8 mouse cellular contexts compared by ENCODE assay signal in the genomic region with DNA sequence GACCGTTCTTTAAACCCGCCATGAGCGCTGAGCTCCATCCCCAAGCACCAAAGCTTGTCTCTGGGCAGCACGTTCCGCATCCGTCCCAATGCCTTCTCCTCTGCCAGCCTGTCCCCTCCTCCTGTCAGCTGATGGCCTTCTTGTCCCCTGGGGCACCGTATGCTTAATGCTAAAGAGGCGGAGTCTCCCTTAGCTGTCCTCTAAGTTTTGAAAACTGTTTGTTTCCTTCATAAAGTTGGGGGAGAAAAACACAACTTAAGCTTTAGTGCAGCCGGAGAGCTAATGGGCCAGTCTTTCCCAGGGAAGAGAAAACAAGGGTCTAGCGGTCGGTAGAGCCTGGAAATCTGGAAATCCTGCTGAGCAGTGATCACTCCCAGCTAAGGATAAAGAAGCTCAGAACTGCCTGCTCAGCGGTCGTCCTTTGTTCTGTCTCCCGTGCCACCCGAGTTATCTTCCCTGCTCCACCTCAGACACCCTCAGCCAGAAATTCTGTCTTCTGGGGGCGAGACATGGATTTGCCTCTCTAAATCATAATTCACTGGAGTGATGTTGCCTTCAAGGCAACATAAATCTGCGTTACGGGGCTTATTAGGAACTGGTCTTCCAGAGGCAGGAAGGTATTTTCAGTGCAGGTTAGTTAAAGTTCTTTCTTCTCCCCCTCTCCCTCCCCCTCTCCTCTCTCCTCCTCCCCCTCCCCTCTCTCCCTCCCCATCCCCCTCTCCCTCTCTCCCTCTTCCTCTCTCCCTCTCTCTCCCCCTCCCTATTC.
DNase-seq lines count a peak whose midpoint lies in the region; ATAC-seq lines count a peak whose summit lies in the region.

No protein-coding gene starts in this region.

- no peaks in the 10 kb centered on the region for H3K4me1 ChIP-seq in heart, embryonic 16.5 days (ENCODE audit: control insufficient read depth, insufficient read depth, low read length)
- peaks cover 16% of the 10 kb centered on the region for H3K4me1 ChIP-seq in hindbrain, embryonic 16.5 days (ENCODE audit: control insufficient read depth, insufficient read depth, low read depth, low read length)
- peaks cover 19% of the 10 kb centered on the region; the same call in 1 of the 2 replicates for H3K4me1 ChIP-seq in neural tube, embryonic 14.5 days (ENCODE audit: control insufficient read depth, insufficient read depth, low read length)

- H3K27me3 ChIP-seq in heart, embryonic 16.5 days (ENCODE audit: control insufficient read depth, insufficient read depth, low read length), result peaks cover 23% of the 10 kb centered on the region
- H3K27me3 ChIP-seq in hindbrain, embryonic 16.5 days (replicated peaks; ENCODE audit: control insufficient read depth, insufficient read depth, low read length), result peaks cover 2% of the 10 kb centered on the region
- H3K27me3 ChIP-seq in neural tube, embryonic 14.5 days (ENCODE audit: control insufficient read depth, insufficient read depth, low read length), result no peaks in the 10 kb centered on the region

- peak overlapping the region; percentile 48; the same call in 1 of the 2 replicates for H3K9ac ChIP-seq in heart, embryonic 16.5 days (ENCODE audit: low read length)
- H3K9ac ChIP-seq in hindbrain, embryonic 16.5 days (ENCODE audit: low read depth, low read length), result peak overlapping the region; percentile 55
- no peak overlapping the region; the same call in 1 of the 2 replicates for H3K9ac ChIP-seq in neural tube, embryonic 14.5 days (replicated peaks; ENCODE audit: low read depth, low read length)

- H3K36me3 ChIP-seq in heart, embryonic 16.5 days (ENCODE audit: control insufficient read depth, insufficient read depth), result no peaks in the 10 kb centered on the region
- H3K36me3 ChIP-seq in hindbrain, embryonic 16.5 days (ENCODE audit: control insufficient read depth, insufficient read depth, low read length), result no peaks in the 10 kb centered on the region
- H3K36me3 ChIP-seq in neural tube, embryonic 14.5 days (ENCODE audit: control insufficient read depth, insufficient read depth, low read length), result no peaks in the 10 kb centered on the region

- peak overlapping the region; percentile 27 for H3K4me3 ChIP-seq in heart, embryonic 16.5 days (ENCODE audit: low read length)
- H3K4me3 ChIP-seq in hindbrain, embryonic 16.5 days (ENCODE audit: low read length), result peak overlapping the region; percentile 25
- no peak overlapping the region for H3K4me3 ChIP-seq in neural tube, embryonic 14.5 days (ENCODE audit: low read depth, low read length)

- DNase-seq in heart, adult 8-10 months (ENCODE audit: low spot score), result no peak
- peak; percentile 78 for DNase-seq in embryo, embryonic 10 days (ENCODE audit: low spot score)
- DNase-seq in layer of hippocampus, postnatal 10 days (ENCODE audit: low spot score in 2 of 2), result no peak
- DNase-seq in left cerebral cortex, adult 11 months (ENCODE audit: low spot score), result no peak
- no peak for DNase-seq in lung, postnatal 10 days

- WGBS in heart, embryonic 16.5 days, result 4% methylated on average over 18 of the region's 18 CpGs
- 2% methylated on average over 18 of the region's 18 CpGs for WGBS in hindbrain, embryonic 16.5 days
- 1% methylated on average over 18 of the region's 18 CpGs for WGBS in neural tube, embryonic 14.5 days

- peak overlapping the region; percentile 59 for H3K4me2 ChIP-seq in heart, embryonic 16.5 days (ENCODE audit: low read depth, low read length)
- H3K4me2 ChIP-seq in hindbrain, embryonic 16.5 days (ENCODE audit: low read length), result peak overlapping the region; percentile 49
- peak overlapping the region; percentile 36 for H3K4me2 ChIP-seq in neural tube, embryonic 14.5 days (ENCODE audit: low read depth, low read length)

- H3K27ac ChIP-seq in heart, embryonic 16.5 days (ENCODE audit: low read length), result no peak overlapping the region
- peak overlapping the region; percentile 27; the same call in 1 of the 2 replicates for H3K27ac ChIP-seq in hindbrain, embryonic 16.5 days (ENCODE audit: low read depth, low read length)
- H3K27ac ChIP-seq in neural tube, embryonic 14.5 days (ENCODE audit: low read depth, low read length), result peak overlapping the region; percentile 69

- ATAC-seq in heart, embryonic 16.5 days (replicated peaks; ENCODE audit: extremely low read depth, insufficient read depth, low FRiP score), result peak; percentile 32; the same call in 1 of the 2 replicates
- 0 out of 2 replicates have a peak, but pooled peaks have one; percentile 40 for ATAC-seq in hindbrain, embryonic 16.5 days
- peak; percentile 56; the same call in 1 of the 2 replicates for ATAC-seq in neural tube, embryonic 14.5 days (ENCODE audit: low read depth)

- H3K9me3 ChIP-seq in heart, embryonic 16.5 days (replicated peaks; ENCODE audit: control insufficient read depth, low read length), result no peaks in the 10 kb centered on the region
- H3K9me3 ChIP-seq in hindbrain, embryonic 16.5 days (ENCODE audit: control insufficient read depth, low read length), result no peaks in the 10 kb centered on the region
- H3K9me3 ChIP-seq in neural tube, embryonic 14.5 days (ENCODE audit: control insufficient read depth, low read length), result no peaks in the 10 kb centered on the region
